Mouse (Mus musculus) lung, adult 2 months (tissue): ENCODE data around the gene 2810004N23Rik.

ENCODE experiments used
- CTCF ChIP-seq: fragments of 200-500 bp; IDR thresholded peaks from 2 replicates; pipeline ENCODE4 v1.5.1; 2011; ENCODE audit warnings: mild to moderate bottlenecking, low read length, control low read depth; ENCODE audit not compliant: insufficient read depth
- POLR2A ChIP-seq: fragments of 200-500 bp; IDR thresholded peaks from 2 replicates; pipeline ENCODE4 v1.6.1; 2011; ENCODE audit warnings: low read depth, mild to moderate bottlenecking, control low read depth, low read length, borderline replicate concordance; ENCODE audit errors: extremely low read depth

- TF ChIP-seq CTCF, result no peak
- TF ChIP-seq POLR2A, result no peak
These were observed 809 bp upstream of the 2810004N23Rik start for GRCm38 (mm10) chr8:124863729-124864128.
